Comparison of ENCODE assay signal across 7 mouse cellular contexts in genomic region chr2:174330616-174331191, GRCm38 (mm10). TPM values are rescaled to one million over a fixed set of nuclear protein-coding genes. Genes with fewer than 3 reads are reported as not detected.
DNase-seq lines count a peak whose midpoint lies in the region; ATAC-seq lines count a peak whose summit lies in the region.

No protein-coding gene starts in this region.

- H3K4me1 ChIP-seq in hindbrain, embryonic 13.5 days (replicated peaks): peaks cover 55% of the 10 kb centered on the region

- H3K9me3 ChIP-seq in hindbrain, embryonic 13.5 days: no peaks in the 10 kb centered on the region

- H3K4me3 ChIP-seq in hindbrain, embryonic 13.5 days: peak overlapping the region; percentile 98

- ATAC-seq in hindbrain, embryonic 13.5 days (ENCODE audit: low FRiP score): peak; percentile 54
- peak; percentile 4; the same call in 1 of the 2 replicates for ATAC-seq in megakaryocyte-erythroid progenitor cell, adult 5-6 weeks (replicated peaks; ENCODE audit: low FRiP score, low TSS enrichment, poor library complexity, severe bottlenecking)

- H3K27ac ChIP-seq in hindbrain, embryonic 13.5 days: peak overlapping the region; percentile 99

- H3K9ac ChIP-seq in hindbrain, embryonic 13.5 days: peak overlapping the region; percentile 100

- DNase-seq in WW6 (ENCODE audit: low read depth, low spot score): peak; percentile 24
- DNase-seq in cerebellum, postnatal 25 days: peak; percentile 83 to 87
- peak; percentile 19 to 55 for DNase-seq in frontal cortex, postnatal 25 days (ENCODE audit: low spot score in 2 of 2)
- peak; percentile 71 to 77 for DNase-seq in left cerebral cortex, postnatal 36 days (ENCODE audit: low spot score in 2 of 2)
- DNase-seq in skeletal muscle tissue, adult 2 months (ENCODE audit: low read depth, low spot score): peak; percentile 68

- H3K27me3 ChIP-seq in hindbrain, embryonic 13.5 days: no peaks in the 10 kb centered on the region

- intact Hi-C loops in left cerebral cortex, postnatal 36 days (cut with DNase I): loop anchor here (5.0 kb wide), 1 partner anchor 132 kb away; the partner anchor contains the start of gene Atp5e

- H3K36me3 ChIP-seq in hindbrain, embryonic 13.5 days: peaks cover 7% of the 10 kb centered on the region; the same call in 1 of the 2 replicates

- under 1% methylated on average over 46 of the region's 48 CpGs for WGBS in hindbrain, embryonic 13.5 days

- H3K4me2 ChIP-seq in hindbrain, embryonic 13.5 days: peak overlapping the region; percentile 69

RNA-seq across cellular contexts. Expression of gene Gm20721, which starts 15.8 kb away (rescaled TPM):
- polyA plus RNA-seq in hindbrain, embryonic 13.5 days (2015; fragmentation: Nextera tagmentation; extraction: Ambion mirVana): 13.1 and 13.9 TPM in 2 replicates
- total RNA-seq in left cerebral cortex, postnatal 36 days (2021): 1 to 10 TPM; 3.0 TPM
- 0.13 TPM in 1 of 2 replicates, not detected in the other for total RNA-seq in megakaryocyte-erythroid progenitor cell, adult 5-6 weeks (2014; fragmentation: Nextera tagmentation)
- total RNA-seq in megakaryocyte-erythroid progenitor cell, adult 5-6 weeks (2017): 2.7 and 5.7 TPM in 2 replicates

RNA-seq across cellular contexts. Expression of gene Gnas, which starts 46.6 kb away (rescaled TPM):
- 1,452 and 1,516 TPM in 2 replicates for polyA plus RNA-seq in hindbrain, embryonic 13.5 days (2015; fragmentation: Nextera tagmentation; extraction: Ambion mirVana)
- 1,000 to 10,000 TPM; 1,724 to 1,906 TPM for total RNA-seq in left cerebral cortex, postnatal 36 days (2021)
- total RNA-seq in megakaryocyte-erythroid progenitor cell, adult 5-6 weeks (2014; fragmentation: Nextera tagmentation): 439 and 465 TPM in 2 replicates
- total RNA-seq in megakaryocyte-erythroid progenitor cell, adult 5-6 weeks (2017): 227 and 273 TPM in 2 replicates

Comparison
In these comparisons a context has a peak if more than half of its experiments do, and no peak if none do; other contexts are left out.
1. Peak in every context shown above with its lines: DNase-seq, ATAC-seq, H3K4me3 ChIP-seq and H3K27ac ChIP-seq.
2. DNase-seq: peak in every context shown above with its lines; median percentile 85 in cerebellum, postnatal 25 days; 74 in left cerebral cortex, postnatal 36 days; 68 in skeletal muscle tissue, adult 2 months; 37 in frontal cortex, postnatal 25 days; 24 in WW6.